ENCODE assay signal across 21 mouse cellular contexts in genomic region chr7:72510116-72510515, GRCm38 (mm10).
DNase-seq lines count a peak whose midpoint lies in the region; ATAC-seq and TF ChIP-seq lines count a peak whose summit lies in the region.
"Had no signal": no experiment of that assay in that cellular context is flagged by ENCODE, and none has a peak within 500 bp of the region (broad histone marks: within the 10 kb centered on the region; RNA-seq: fewer than 3 reads in every experiment).

No protein-coding gene starts in this region.

- peak overlapping the region; percentile 56 for H3K27ac ChIP-seq in embryonic fibroblast, embryonic 13.5 days (ENCODE audit: insufficient read depth, low read length)
- no peak overlapping the region for H3K27ac ChIP-seq in stomach, postnatal 0 days (replicated peaks)
- H3K27ac ChIP-seq: embryonic facial prominence, embryonic 10.5 days; embryonic facial prominence, embryonic 12.5 days; forebrain, embryonic 13.5 days; forebrain, embryonic 15.5 days had no signal

- H3K9ac ChIP-seq in stomach, postnatal 0 days (ENCODE audit: low read length), result no peak overlapping the region
- H3K9ac ChIP-seq: embryonic facial prominence, embryonic 12.5 days; forebrain, embryonic 13.5 days; forebrain, embryonic 15.5 days; forebrain, postnatal 0 days had no signal

- H3K27me3 ChIP-seq in stomach, postnatal 0 days (ENCODE audit: control insufficient read depth, insufficient read depth, low read length), result no peaks in the 10 kb centered on the region
- H3K27me3 ChIP-seq: embryonic facial prominence, embryonic 12.5 days; forebrain, embryonic 13.5 days; forebrain, embryonic 15.5 days had no signal

- no peaks in the 10 kb centered on the region for H3K9me3 ChIP-seq in stomach, postnatal 0 days (ENCODE audit: control insufficient read depth, low read length)
- H3K9me3 ChIP-seq: embryonic facial prominence, embryonic 10.5 days; embryonic facial prominence, embryonic 12.5 days; forebrain, embryonic 13.5 days; forebrain, embryonic 15.5 days had no signal

- no peak for TF ChIP-seq POLR2A in embryonic fibroblast, embryonic 13.5 days (IDR thresholded peaks at IDR 0.05; ENCODE audit: low read depth, low read length)

- no peak overlapping the region for H3K4me2 ChIP-seq in stomach, postnatal 0 days (replicated peaks; ENCODE audit: low read depth)
- H3K4me2 ChIP-seq: embryonic facial prominence, embryonic 12.5 days; forebrain, embryonic 13.5 days; forebrain, embryonic 15.5 days had no signal

- no peak for TF ChIP-seq EP300 in stomach, postnatal 0 days (optimal IDR thresholded peaks at IDR 0.05)

- WGBS in stomach, postnatal 0 days, result 49% methylated on average over 4 of the region's 4 CpGs

- H3K4me1 ChIP-seq in embryonic fibroblast, embryonic 13.5 days (ENCODE audit: control insufficient read depth, insufficient read depth, low read length), result peaks cover 8% of the 10 kb centered on the region
- no peaks in the 10 kb centered on the region for H3K4me1 ChIP-seq in stomach, postnatal 0 days (replicated peaks; ENCODE audit: control insufficient read depth, insufficient read depth)
- H3K4me1 ChIP-seq: forebrain, embryonic 13.5 days; forebrain, embryonic 15.5 days had no signal

- H3K36me3 ChIP-seq in stomach, postnatal 0 days (ENCODE audit: control insufficient read depth, insufficient read depth, low read length), result no peaks in the 10 kb centered on the region
- H3K36me3 ChIP-seq: embryonic facial prominence, embryonic 10.5 days; embryonic facial prominence, embryonic 12.5 days; forebrain, embryonic 15.5 days had no signal

- no peak overlapping the region for H3K4me3 ChIP-seq in embryonic fibroblast, embryonic 13.5 days (ENCODE audit: insufficient read depth, low read length)
- H3K4me3 ChIP-seq in stomach, postnatal 0 days (ENCODE audit: low read depth, low read length), result no peak overlapping the region
- H3K4me3 ChIP-seq: embryonic facial prominence, embryonic 10.5 days; embryonic facial prominence, embryonic 12.5 days; forebrain, embryonic 13.5 days; forebrain, embryonic 15.5 days had no signal

- TF ChIP-seq CTCF in embryonic fibroblast, embryonic 13.5 days (IDR thresholded peaks at IDR 0.05; ENCODE audit: borderline replicate concordance, insufficient read depth, low read length), result no peak
- TF ChIP-seq CTCF in stomach, postnatal 0 days (IDR thresholded peaks at IDR 0.05; ENCODE audit: low read depth), result no peak

- DNase-seq in 3134 (ENCODE audit: extremely low read depth, insufficient read length, low spot score), result peak; percentile 40
- DNase-seq in 3T3-L1 (ENCODE audit: low read depth, low spot score), result peak; percentile 70
- DNase-seq in NIH3T3 (ENCODE audit: low read depth), result peak; percentile 51
- no peak for DNase-seq in ovary, postnatal 36 days (ENCODE audit: low spot score)
- DNase-seq in adrenal gland, postnatal 25 days, result no peak
- DNase-seq in heart, adult 11 months, result no peak
- DNase-seq in stomach, postnatal 0 days (ENCODE audit: low spot score), result no peak
- DNase-seq: adrenal gland, adult 8-10 months; adrenal gland, postnatal 14 days; cerebellum, adult 11 months; cerebellum, adult 18-20 months; cerebellum, adult 9-10 months; cerebellum, postnatal 10 days; cerebellum, postnatal 25 days; forebrain, postnatal 0 days had no signal

- ATAC-seq in stomach, postnatal 0 days (ENCODE audit: low FRiP score, low TSS enrichment), result no peak
- ATAC-seq: activated CD4-positive, CD25-positive, alpha-beta regulatory T cell, adult 4 months; forebrain, embryonic 13.5 days; forebrain, embryonic 15.5 days; forebrain, postnatal 0 days had no signal

Comparison
In these comparisons a context has a peak if more than half of its experiments do, and no peak if none do; other contexts are left out.
1. DNase-seq: peak in 3134 (single experiment), 3T3-L1 (single experiment) and NIH3T3 (single experiment); none in ovary, postnatal 36 days (single experiment), adrenal gland, postnatal 25 days (single experiment), heart, adult 11 months (single experiment) and stomach, postnatal 0 days (single experiment).